Mouse (Mus musculus): Measurements from ENCODE around the gene Auts2. TPM values are rescaled to one million over a fixed set of nuclear protein-coding genes. Genes with fewer than 3 reads are reported as not detected.

Auts2 gene
- polyA plus RNA-seq, 1 experiment from 2014 or later: 30.4 TPM

- no peaks in the 10 kb centered on the region for H3K27me3 ChIP-seq (replicated peaks; ENCODE audit: control insufficient read depth, insufficient read depth, low read length)
- no peak for ATAC-seq (replicated peaks; ENCODE audit: low FRiP score, low TSS enrichment, low read depth)
- H3K9me3 ChIP-seq (ENCODE audit: control insufficient read depth, low read length): no peaks in the 10 kb centered on the region
- no peak overlapping the region for H3K27ac ChIP-seq (ENCODE audit: low read depth)
- H3K9ac ChIP-seq (ENCODE audit: low read length): no peak overlapping the region
- no peak overlapping the region for H3K4me2 ChIP-seq (ENCODE audit: low read length)
- H3K4me1 ChIP-seq (replicated peaks; ENCODE audit: control insufficient read depth, insufficient read depth, low read length): no peaks in the 10 kb centered on the region
- H3K36me3 ChIP-seq (ENCODE audit: control insufficient read depth, insufficient read depth, low read length): no peaks in the 10 kb centered on the region
- DNase-seq (ENCODE audit: low spot score): no peak
- 84% methylated on average over 2 of the region's 2 CpGs for whole genome bisulfite sequencing
- H3K4me3 ChIP-seq (ENCODE audit: low read depth, low read length): no peak overlapping the region
Measured at GRCm38 (mm10) chr5:132212446-132212845, 330.7 kb downstream of the Auts2 start.

GRCm38 (mm10) chr5:132209694-132210093 lies 333.4 kb downstream of the Auts2 start:
- DNase-seq (ENCODE audit: low spot score) (no peak), ATAC-seq (replicated peaks; ENCODE audit: low FRiP score, low TSS enrichment, low read depth) (no peak)
- Histone ChIP-seq H3K36me3 (ENCODE audit: control insufficient read depth, insufficient read depth, low read length) (no peaks in the 10 kb centered on the region), H3K9ac (ENCODE audit: low read length) (no peak overlapping the region), H3K27me3 (replicated peaks; ENCODE audit: control insufficient read depth, insufficient read depth, low read length) (no peaks in the 10 kb centered on the region), H3K27ac (ENCODE audit: low read depth) (no peak overlapping the region), H3K9me3 (ENCODE audit: control insufficient read depth, low read length) (no peaks in the 10 kb centered on the region), H3K4me1 (replicated peaks; ENCODE audit: control insufficient read depth, insufficient read depth, low read length) (no peaks in the 10 kb centered on the region), H3K4me3 (ENCODE audit: low read depth, low read length) (no peak overlapping the region), H3K4me2 (ENCODE audit: low read length) (no peak overlapping the region)

- 94% methylated on average over 1 of the region's 1 CpGs for WGBS
- H3K27me3 ChIP-seq (replicated peaks; ENCODE audit: control insufficient read depth, insufficient read depth, low read length): no peaks in the 10 kb centered on the region
Measured at GRCm38 (mm10) chr5:132206220-132206619, 336.9 kb downstream of the Auts2 start.

GRCm38 (mm10) chr5:132203846-132204245 lies 339.3 kb downstream of the Auts2 start:
- ATAC-seq (replicated peaks; ENCODE audit: low FRiP score, low TSS enrichment, low read depth): no peak
- H3K4me2 ChIP-seq (ENCODE audit: low read length): no peak overlapping the region
- peaks cover 32% of the 10 kb centered on the region for H3K4me1 ChIP-seq (replicated peaks; ENCODE audit: control insufficient read depth, insufficient read depth, low read length)
- H3K4me3 ChIP-seq (ENCODE audit: low read depth, low read length): no peak overlapping the region
- no peaks in the 10 kb centered on the region for H3K9me3 ChIP-seq (ENCODE audit: control insufficient read depth, low read length)
- no peak overlapping the region for H3K27ac ChIP-seq (ENCODE audit: low read depth)
- no peaks in the 10 kb centered on the region for H3K36me3 ChIP-seq (ENCODE audit: control insufficient read depth, insufficient read depth, low read length)
- no peak overlapping the region for H3K9ac ChIP-seq (ENCODE audit: low read length)
- H3K27me3 ChIP-seq (replicated peaks; ENCODE audit: control insufficient read depth, insufficient read depth, low read length): no peaks in the 10 kb centered on the region
- 76% methylated on average over 11 of the region's 11 CpGs for WGBS
- DNase-seq (ENCODE audit: low spot score): no peak

More at GRCm38 (mm10) chr5:132206220-132206619, 336.9 kb downstream of the Auts2 start:
- Histone ChIP-seq H3K4me2 (ENCODE audit: low read length) (no peak overlapping the region), H3K36me3 (ENCODE audit: control insufficient read depth, insufficient read depth, low read length) (no peaks in the 10 kb centered on the region), H3K9ac (ENCODE audit: low read length) (no peak overlapping the region), H3K27ac (ENCODE audit: low read depth) (no peak overlapping the region), H3K9me3 (ENCODE audit: control insufficient read depth, low read length) (no peaks in the 10 kb centered on the region), H3K4me3 (ENCODE audit: low read depth, low read length) (no peak overlapping the region), H3K4me1 (replicated peaks; ENCODE audit: control insufficient read depth, insufficient read depth, low read length) (peaks cover 15% of the 10 kb centered on the region)
- DNase-seq (ENCODE audit: low spot score) (no peak), ATAC-seq (replicated peaks; ENCODE audit: low FRiP score, low TSS enrichment, low read depth) (no peak)

GRCm38 (mm10) chr5:132201077-132201645 lies 342.0 kb downstream of the Auts2 start:
- H3K9me3 ChIP-seq (ENCODE audit: control insufficient read depth, low read length): no peaks in the 10 kb centered on the region
- ATAC-seq (replicated peaks; ENCODE audit: low FRiP score, low TSS enrichment, low read depth): no peak
- H3K27me3 ChIP-seq (replicated peaks; ENCODE audit: control insufficient read depth, insufficient read depth, low read length): no peaks in the 10 kb centered on the region
- H3K4me3 ChIP-seq (ENCODE audit: low read depth, low read length): no peak overlapping the region
- H3K27ac ChIP-seq (ENCODE audit: low read depth): peak overlapping the region; percentile 5
- DNase-seq (ENCODE audit: low spot score): no peak
- no peaks in the 10 kb centered on the region for H3K36me3 ChIP-seq (ENCODE audit: control insufficient read depth, insufficient read depth, low read length)
- H3K4me2 ChIP-seq (ENCODE audit: low read length): no peak overlapping the region
- 20% methylated on average over 4 of the region's 4 CpGs for WGBS
- H3K9ac ChIP-seq (ENCODE audit: low read length): no peak overlapping the region
- peaks cover 32% of the 10 kb centered on the region for H3K4me1 ChIP-seq (replicated peaks; ENCODE audit: control insufficient read depth, insufficient read depth, low read length)

GRCm38 (mm10) chr5:132200595-132200994 lies 342.5 kb downstream of the Auts2 start:
- Histone ChIP-seq H3K9me3 (ENCODE audit: control insufficient read depth, low read length) (no peaks in the 10 kb centered on the region), H3K27ac (ENCODE audit: low read depth) (0 out of 2 replicates have a peak overlapping the region, but pooled peaks have one; percentile 5), H3K4me2 (ENCODE audit: low read length) (no peak overlapping the region), H3K4me1 (replicated peaks; ENCODE audit: control insufficient read depth, insufficient read depth, low read length) (peaks cover 32% of the 10 kb centered on the region), H3K36me3 (ENCODE audit: control insufficient read depth, insufficient read depth, low read length) (no peaks in the 10 kb centered on the region), H3K9ac (ENCODE audit: low read length) (no peak overlapping the region), H3K4me3 (ENCODE audit: low read depth, low read length) (no peak overlapping the region), H3K27me3 (replicated peaks; ENCODE audit: control insufficient read depth, insufficient read depth, low read length) (no peaks in the 10 kb centered on the region)
- 31% methylated on average over 4 of the region's 4 CpGs for WGBS
- ATAC-seq (replicated peaks; ENCODE audit: low FRiP score, low TSS enrichment, low read depth) (no peak), DNase-seq (ENCODE audit: low spot score) (no peak)

- H3K4me1 ChIP-seq (replicated peaks; ENCODE audit: control insufficient read depth, insufficient read depth, low read length): peaks cover 26% of the 10 kb centered on the region
- no peak overlapping the region for H3K4me3 ChIP-seq (ENCODE audit: low read depth, low read length)
- DNase-seq (ENCODE audit: low spot score) (peak; percentile 56), ATAC-seq (replicated peaks; ENCODE audit: low FRiP score, low TSS enrichment, low read depth) (no peak)
- H3K9ac ChIP-seq (ENCODE audit: low read length): no peak overlapping the region
- no peaks in the 10 kb centered on the region for H3K9me3 ChIP-seq (ENCODE audit: control insufficient read depth, low read length)
- H3K36me3 ChIP-seq (ENCODE audit: control insufficient read depth, insufficient read depth, low read length): no peaks in the 10 kb centered on the region
- peak overlapping the region; percentile 47; the same call in 1 of the 2 replicates for H3K27ac ChIP-seq (ENCODE audit: low read depth)
- H3K4me2 ChIP-seq (ENCODE audit: low read length): 0 out of 2 replicates have a peak overlapping the region, but pooled peaks have one; percentile 22
- H3K27me3 ChIP-seq (replicated peaks; ENCODE audit: control insufficient read depth, insufficient read depth, low read length): no peaks in the 10 kb centered on the region
- WGBS: 24% methylated on average over 6 of the region's 6 CpGs
Measured at GRCm38 (mm10) chr5:132195048-132195533, 348.1 kb downstream of the Auts2 start.

- H3K4me3 ChIP-seq (ENCODE audit: low read depth, low read length): no peak overlapping the region
- ATAC-seq (replicated peaks; ENCODE audit: low FRiP score, low TSS enrichment, low read depth) (no peak), DNase-seq (ENCODE audit: low spot score) (no peak)
- H3K9me3 ChIP-seq (ENCODE audit: control insufficient read depth, low read length): no peaks in the 10 kb centered on the region
- H3K27ac ChIP-seq (ENCODE audit: low read depth): no peak overlapping the region
- 55% methylated on average over 4 of the region's 4 CpGs for WGBS
- H3K4me2 ChIP-seq (ENCODE audit: low read length): no peak overlapping the region
- H3K27me3 ChIP-seq (replicated peaks; ENCODE audit: control insufficient read depth, insufficient read depth, low read length): no peaks in the 10 kb centered on the region
- peaks cover 39% of the 10 kb centered on the region for H3K4me1 ChIP-seq (replicated peaks; ENCODE audit: control insufficient read depth, insufficient read depth, low read length)
- H3K9ac ChIP-seq (ENCODE audit: low read length): no peak overlapping the region
- no peaks in the 10 kb centered on the region for H3K36me3 ChIP-seq (ENCODE audit: control insufficient read depth, insufficient read depth, low read length)
Measured at GRCm38 (mm10) chr5:132190190-132190589, 353.0 kb downstream of the Auts2 start.

GRCm38 (mm10) chr5:132186659-132187058 lies 356.5 kb downstream of the Auts2 start:
- ATAC-seq (replicated peaks; ENCODE audit: low FRiP score, low TSS enrichment, low read depth) (no peak), DNase-seq (ENCODE audit: low spot score) (no peak)
- H3K9me3 ChIP-seq (ENCODE audit: control insufficient read depth, low read length): no peaks in the 10 kb centered on the region
- 0 out of 2 replicates have a peak overlapping the region, but pooled peaks have one; percentile 33 for H3K27ac ChIP-seq (ENCODE audit: low read depth)
- no peak overlapping the region for H3K4me3 ChIP-seq (ENCODE audit: low read depth, low read length)
- H3K4me2 ChIP-seq (ENCODE audit: low read length): no peak overlapping the region
- H3K9ac ChIP-seq (ENCODE audit: low read length): no peak overlapping the region
- peaks cover 38% of the 10 kb centered on the region for H3K4me1 ChIP-seq (replicated peaks; ENCODE audit: control insufficient read depth, insufficient read depth, low read length)
- no peaks in the 10 kb centered on the region for H3K36me3 ChIP-seq (ENCODE audit: control insufficient read depth, insufficient read depth, low read length)
- H3K27me3 ChIP-seq (replicated peaks; ENCODE audit: control insufficient read depth, insufficient read depth, low read length): no peaks in the 10 kb centered on the region
- WGBS: 62% methylated on average over 3 of the region's 3 CpGs
